Mouse (Mus musculus) neural tube, embryonic 12.5 days (tissue): ENCODE results near the gene Pdzrn3. TPM values are rescaled to one million over a fixed set of nuclear protein-coding genes. Genes with fewer than 3 reads are reported as not detected.

Source experiments
- ATAC-seq: fragments of 200-750 bp; cut with Nextera tagmentation; 2 replicates; pipeline ENCODE4 v1.8.0; 2017; ENCODE audit warnings: low read depth, mild to moderate bottlenecking, moderate TSS enrichment, moderate library complexity; ENCODE audit not compliant: low FRiP score
- H3K27ac ChIP-seq: fragments of 300-500 bp; sonication (generic); 2 replicates; pipeline ENCODE4 v1.5.1; 2016
- H3K27me3 ChIP-seq: fragments of 300-500 bp; sonication (generic); replicated peaks from 2 replicates; pipeline ENCODE4 v1.6.1; 2016; ENCODE audit warnings: mild to moderate bottlenecking
- H3K36me3 ChIP-seq: fragments of 300-500 bp; sonication (generic); 2 replicates; pipeline ENCODE4 v1.6.1; 2016; ENCODE audit warnings: mild to moderate bottlenecking
- H3K4me1 ChIP-seq: fragments of 300-500 bp; sonication (generic); 2 replicates; pipeline ENCODE4 v1.6.1; 2016
- H3K4me2 ChIP-seq: fragments of 300-500 bp; sonication (generic); replicated peaks from 2 replicates; pipeline ENCODE4 v1.6.1; 2016; ENCODE audit warnings: mild to moderate bottlenecking
- H3K4me3 ChIP-seq: fragments of 300-500 bp; sonication (generic); 2 replicates; pipeline ENCODE4 v1.5.1; 2016
- H3K9ac ChIP-seq: fragments of 300-500 bp; sonication (generic); 2 replicates; pipeline ENCODE4 v1.6.1; 2016; ENCODE audit warnings: mild to moderate bottlenecking
- H3K9me3 ChIP-seq: fragments of 300-500 bp; sonication (generic); 2 replicates; pipeline ENCODE4 v1.6.1; 2016; ENCODE audit warnings: mild to moderate bottlenecking
- WGBS: fragments of 180-500 bp; shearing (Covaris S2); methylation state at CpG from one replicate; pipeline ENCODE4 v1.1.7; 2016; 5-methylcytosine and 5-hydroxymethylcytosine counted together
- polyA plus RNA-seq: library from polyadenylated mRNA; unstranded; fragments of >200 nt; fragmentation: Nextera tagmentation; extraction: Ambion mirVana; gene quantifications from 2 replicates; pipeline ENCODE4 v1.2.1, GENCODE M21; 2016

The Pdzrn3 gene
- polyA plus RNA-seq, 1 experiment from 2014 or later: 25.4 TPM

- no peak overlapping the region for H3K27ac ChIP-seq
- no peak for ATAC-seq
- H3K4me2 ChIP-seq: no peak overlapping the region
- H3K9ac ChIP-seq: no peak overlapping the region
- no peaks in the 10 kb centered on the region for H3K4me1 ChIP-seq
- no peaks in the 10 kb centered on the region for H3K36me3 ChIP-seq
- no peaks in the 10 kb centered on the region for H3K27me3 ChIP-seq
- H3K9me3 ChIP-seq: no peaks in the 10 kb centered on the region
- no peak overlapping the region for H3K4me3 ChIP-seq
- WGBS: 86% methylated on average over 10 of the region's 10 CpGs
Observed at GRCm38 (mm10) chr6:101337842-101338528, 39.7 kb downstream of the Pdzrn3 start.

DNA sequence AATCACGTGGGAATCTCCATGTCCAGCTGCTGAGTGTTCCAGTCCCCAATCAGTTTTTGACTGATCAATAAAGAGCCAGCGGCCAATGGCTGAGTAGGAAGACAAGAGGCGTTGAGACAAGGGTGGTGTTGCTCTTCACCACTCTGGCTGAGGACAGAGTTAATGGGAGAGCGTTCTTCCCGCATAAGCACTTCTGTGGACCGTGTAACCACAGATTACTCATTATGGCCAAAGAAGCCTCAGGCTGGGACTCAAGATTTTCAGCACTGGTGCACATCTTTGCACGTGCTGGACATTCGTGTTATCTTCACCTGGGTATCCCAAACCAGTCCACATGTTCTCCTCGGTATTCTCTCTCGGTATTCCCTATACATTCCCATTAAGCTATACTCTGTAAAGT is 41.0 kb downstream of the Pdzrn3 start:
- H3K4me1 ChIP-seq: peaks cover 7% of the 10 kb centered on the region; the same call in 1 of the 2 replicates
- ATAC-seq: no peak
- no peak overlapping the region for H3K9ac ChIP-seq
- H3K9me3 ChIP-seq: no peaks in the 10 kb centered on the region
- H3K27me3 ChIP-seq: no peaks in the 10 kb centered on the region
- no peak overlapping the region for H3K27ac ChIP-seq
- H3K4me3 ChIP-seq: no peak overlapping the region
- H3K36me3 ChIP-seq: no peaks in the 10 kb centered on the region
- no peak overlapping the region for H3K4me2 ChIP-seq
- 88% methylated on average over 10 of the region's 10 CpGs for WGBS

GRCm38 (mm10) chr6:101335744-101336143 is 42.0 kb downstream of the Pdzrn3 start:
- H3K9ac ChIP-seq: no peak overlapping the region
- 98% methylated on average over 1 of the region's 1 CpGs for WGBS
- no peak overlapping the region for H3K27ac ChIP-seq
- H3K4me3 ChIP-seq: no peak overlapping the region
- H3K27me3 ChIP-seq: no peaks in the 10 kb centered on the region
- H3K4me1 ChIP-seq: peaks cover 10% of the 10 kb centered on the region; the same call in 1 of the 2 replicates
- H3K9me3 ChIP-seq: no peaks in the 10 kb centered on the region
- no peak overlapping the region for H3K4me2 ChIP-seq
- ATAC-seq: no peak
- H3K36me3 ChIP-seq: no peaks in the 10 kb centered on the region

- no peak overlapping the region for H3K27ac ChIP-seq
- ATAC-seq: no peak
- H3K36me3 ChIP-seq: no peaks in the 10 kb centered on the region
- no peak overlapping the region for H3K4me2 ChIP-seq
- no peak overlapping the region for H3K9ac ChIP-seq
- H3K4me1 ChIP-seq: peaks cover 20% of the 10 kb centered on the region
- no peaks in the 10 kb centered on the region for H3K9me3 ChIP-seq
- H3K4me3 ChIP-seq: no peak overlapping the region
- no peaks in the 10 kb centered on the region for H3K27me3 ChIP-seq
- 76% methylated on average over 3 of the region's 3 CpGs for WGBS
Observed at GRCm38 (mm10) chr6:101334495-101334894, 43.2 kb downstream of the Pdzrn3 start.

DNA sequence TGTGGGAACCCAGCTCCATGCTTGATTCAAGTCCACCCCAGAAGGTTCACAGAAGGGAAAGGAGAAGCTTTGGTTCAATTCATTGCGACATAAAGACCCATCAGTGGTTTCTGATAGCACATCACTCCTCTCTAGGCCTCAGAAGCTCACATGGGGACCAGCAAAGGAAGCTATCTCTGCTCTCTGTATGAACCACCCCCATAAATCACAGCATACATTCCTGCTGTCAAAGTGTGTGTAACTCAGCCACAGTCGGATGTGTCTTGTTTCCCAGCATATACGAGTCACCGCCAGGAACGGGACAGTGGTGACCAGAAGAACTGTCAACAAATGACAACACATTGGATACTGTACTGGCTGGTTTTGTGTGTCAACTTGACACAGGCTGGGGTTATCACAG is 47.3 kb downstream of the Pdzrn3 start:
- Histone ChIP-seq H3K4me1 (peaks cover 21% of the 10 kb centered on the region), H3K4me2 (no peak overlapping the region), H3K27me3 (no peaks in the 10 kb centered on the region), H3K9me3 (no peaks in the 10 kb centered on the region), H3K9ac (no peak overlapping the region), H3K27ac (no peak overlapping the region), H3K4me3 (no peak overlapping the region), H3K36me3 (no peaks in the 10 kb centered on the region)
- no peak for ATAC-seq
- 60% methylated on average over 5 of the region's 5 CpGs for WGBS

DNA sequence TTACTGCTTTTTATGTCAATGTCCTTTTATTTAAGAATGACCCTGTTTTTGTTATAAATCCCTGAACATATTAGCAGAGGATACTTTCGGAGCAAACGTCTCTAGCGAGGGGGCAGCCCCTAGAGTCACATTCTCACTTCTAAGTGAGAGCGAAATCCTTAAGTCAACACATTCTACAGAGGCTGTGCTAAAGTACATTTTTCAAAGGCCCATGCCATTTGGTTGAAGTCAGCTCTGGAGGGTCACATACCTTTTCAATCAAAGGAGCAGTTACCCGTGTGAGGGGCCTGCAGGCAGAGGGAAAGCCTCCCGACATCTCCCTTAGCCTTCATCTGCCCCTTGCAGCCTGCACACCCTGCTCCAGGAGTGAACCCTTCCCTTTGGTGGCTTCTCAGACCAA is 48.2 kb downstream of the Pdzrn3 start:
- Histone ChIP-seq H3K27ac (no peak overlapping the region), H3K9ac (no peak overlapping the region), H3K4me3 (no peak overlapping the region), H3K36me3 (no peaks in the 10 kb centered on the region), H3K4me2 (no peak overlapping the region), H3K27me3 (no peaks in the 10 kb centered on the region), H3K4me1 (peaks cover 21% of the 10 kb centered on the region), H3K9me3 (no peaks in the 10 kb centered on the region)
- WGBS: 24% methylated on average over 6 of the region's 6 CpGs
- ATAC-seq: no peak

GRCm38 (mm10) chr6:101328514-101328913 is 49.2 kb downstream of the Pdzrn3 start:
- no peak overlapping the region for H3K9ac ChIP-seq
- 66% methylated on average over 6 of the region's 6 CpGs for WGBS
- H3K4me3 ChIP-seq: no peak overlapping the region
- no peak for ATAC-seq
- no peaks in the 10 kb centered on the region for H3K27me3 ChIP-seq
- H3K36me3 ChIP-seq: no peaks in the 10 kb centered on the region
- no peak overlapping the region for H3K4me2 ChIP-seq
- H3K4me1 ChIP-seq: peaks cover 21% of the 10 kb centered on the region
- no peak overlapping the region for H3K27ac ChIP-seq
- no peaks in the 10 kb centered on the region for H3K9me3 ChIP-seq

DNA sequence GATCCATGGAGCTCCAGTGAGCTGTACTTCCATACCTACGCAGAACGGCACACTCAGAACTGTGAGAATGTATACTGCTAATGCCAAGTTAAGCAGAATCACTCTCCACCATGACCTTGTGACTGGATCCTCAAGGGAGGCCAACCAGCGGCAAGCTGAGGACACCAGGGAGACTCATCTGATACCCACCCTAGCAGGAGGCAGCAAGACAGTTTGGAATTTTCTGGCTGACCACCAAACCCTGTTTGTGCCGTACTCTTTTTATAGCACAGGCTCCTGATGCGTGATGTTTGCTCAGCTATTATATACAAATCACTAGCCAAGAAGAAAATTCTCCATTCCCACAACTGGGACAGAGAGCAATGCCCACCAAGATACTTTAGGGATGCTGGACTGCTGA is 50.0 kb downstream of the Pdzrn3 start:
- H3K9ac ChIP-seq: no peak overlapping the region
- H3K4me2 ChIP-seq: no peak overlapping the region
- H3K9me3 ChIP-seq: no peaks in the 10 kb centered on the region
- no peak for ATAC-seq
- peaks cover 21% of the 10 kb centered on the region for H3K4me1 ChIP-seq
- no peak overlapping the region for H3K4me3 ChIP-seq
- no peaks in the 10 kb centered on the region for H3K36me3 ChIP-seq
- WGBS: 89% methylated on average over 5 of the region's 5 CpGs
- no peak overlapping the region for H3K27ac ChIP-seq
- no peaks in the 10 kb centered on the region for H3K27me3 ChIP-seq

GRCm38 (mm10) chr6:101327196-101327595 is 50.5 kb downstream of the Pdzrn3 start:
- Histone ChIP-seq H3K36me3 (no peaks in the 10 kb centered on the region), H3K9ac (no peak overlapping the region), H3K27ac (no peak overlapping the region), H3K4me2 (no peak overlapping the region), H3K4me1 (peaks cover 20% of the 10 kb centered on the region), H3K27me3 (no peaks in the 10 kb centered on the region), H3K9me3 (no peaks in the 10 kb centered on the region), H3K4me3 (no peak overlapping the region)
- 90% methylated on average over 3 of the region's 3 CpGs for WGBS
- ATAC-seq: no peak

- H3K9ac ChIP-seq: no peak overlapping the region
- WGBS: 88% methylated on average over 3 of the region's 3 CpGs
- H3K9me3 ChIP-seq: no peaks in the 10 kb centered on the region
- ATAC-seq: no peak
- no peak overlapping the region for H3K4me3 ChIP-seq
- H3K27me3 ChIP-seq: no peaks in the 10 kb centered on the region
- H3K4me1 ChIP-seq: peaks cover 11% of the 10 kb centered on the region; the same call in 1 of the 2 replicates
- H3K36me3 ChIP-seq: no peaks in the 10 kb centered on the region
- H3K27ac ChIP-seq: no peak overlapping the region
- H3K4me2 ChIP-seq: no peak overlapping the region
Observed at GRCm38 (mm10) chr6:101325842-101326639, 51.7 kb downstream of the Pdzrn3 start.

- Histone ChIP-seq H3K27ac (no peak overlapping the region), H3K4me3 (no peak overlapping the region), H3K9ac (no peak overlapping the region), H3K36me3 (no peaks in the 10 kb centered on the region), H3K4me2 (no peak overlapping the region), H3K27me3 (no peaks in the 10 kb centered on the region), H3K4me1 (peaks cover 6% of the 10 kb centered on the region), H3K9me3 (no peaks in the 10 kb centered on the region)
- WGBS: 95% methylated on average over 3 of the region's 3 CpGs
- ATAC-seq: no peak
Observed at GRCm38 (mm10) chr6:101322580-101322979, 55.1 kb downstream of the Pdzrn3 start.

- 86% methylated on average over 3 of the region's 3 CpGs for WGBS
- Histone ChIP-seq H3K4me3 (no peak overlapping the region), H3K9ac (no peak overlapping the region), H3K9me3 (no peaks in the 10 kb centered on the region), H3K27me3 (no peaks in the 10 kb centered on the region), H3K27ac (no peak overlapping the region), H3K4me2 (no peak overlapping the region), H3K4me1 (peaks cover 6% of the 10 kb centered on the region), H3K36me3 (no peaks in the 10 kb centered on the region)
- ATAC-seq: no peak
Observed at GRCm38 (mm10) chr6:101320386-101320785, 57.3 kb downstream of the Pdzrn3 start.
